10 mouse cellular contexts compared by ENCODE assay signal in genomic region chr11:121201436-121202198, GRCm38 (mm10). TPM values are rescaled to one million over a fixed set of nuclear protein-coding genes. Genes with fewer than 3 reads are reported as not detected.
DNase-seq lines count a peak whose midpoint lies in the region; ATAC-seq and TF ChIP-seq lines count a peak whose summit lies in the region.
"Had no signal": no experiment of that assay in that cellular context is flagged by ENCODE, and none has a peak within 500 bp of the region (broad histone marks: within the 10 kb centered on the region; RNA-seq: fewer than 3 reads in every experiment).

No protein-coding gene starts in this region.

- H3K27me3 ChIP-seq in hindbrain, embryonic 14.5 days (ENCODE audit: control insufficient read depth, insufficient read depth, low read length) = no peaks in the 10 kb centered on the region
- H3K27me3 ChIP-seq in hindbrain, embryonic 13.5 days = no peaks in the 10 kb centered on the region
- no peaks in the 10 kb centered on the region for H3K27me3 ChIP-seq in ES-Bruce4 (ENCODE audit: control insufficient read depth, insufficient read depth, low read length, poor library complexity, severe bottlenecking)
- H3K27me3 ChIP-seq in lung, embryonic 16.5 days (ENCODE audit: control insufficient read depth, insufficient read depth, low read depth, low read length) = no peaks in the 10 kb centered on the region
- H3K27me3 ChIP-seq: limb, embryonic 13.5 days; stomach, embryonic 15.5 days had no signal

- TF ChIP-seq EP300 in ES-Bruce4 (IDR thresholded peaks at IDR 0.05; ENCODE audit: insufficient read depth, low read depth, low read length) = no peak

- no peak overlapping the region for H3K4me3 ChIP-seq in hindbrain, embryonic 14.5 days (replicated peaks; ENCODE audit: low read length)
- no peak overlapping the region for H3K4me3 ChIP-seq in hindbrain, embryonic 13.5 days
- H3K4me3 ChIP-seq in ES-Bruce4 (ENCODE audit: low read depth, low read length) = no peak overlapping the region
- no peak overlapping the region for H3K4me3 ChIP-seq in lung, embryonic 16.5 days (ENCODE audit: low read length)
- H3K4me3 ChIP-seq: limb, embryonic 13.5 days; stomach, embryonic 15.5 days had no signal

- peak; percentile 57 for TF ChIP-seq CTCF in ES-Bruce4 (IDR thresholded peaks at IDR 0.05; ENCODE audit: low read depth, low read length)

- H3K27ac ChIP-seq in hindbrain, embryonic 14.5 days = no peak overlapping the region
- no peak overlapping the region for H3K27ac ChIP-seq in hindbrain, embryonic 13.5 days
- no peak overlapping the region for H3K27ac ChIP-seq in ES-Bruce4 (ENCODE audit: insufficient read depth, low read length)
- peak overlapping the region; percentile 17; the same call in 1 of the 2 replicates for H3K27ac ChIP-seq in lung, embryonic 16.5 days (ENCODE audit: low read length)
- H3K27ac ChIP-seq: limb, embryonic 13.5 days; stomach, embryonic 15.5 days had no signal

- H3K36me3 ChIP-seq in hindbrain, embryonic 14.5 days (replicated peaks; ENCODE audit: control insufficient read depth, insufficient read depth) = no peaks in the 10 kb centered on the region; the same call in 1 of the 2 replicates
- peaks cover 11% of the 10 kb centered on the region for H3K36me3 ChIP-seq in hindbrain, embryonic 13.5 days
- H3K36me3 ChIP-seq in ES-Bruce4 (ENCODE audit: control insufficient read depth, insufficient read depth, low read length, poor library complexity, severe bottlenecking) = no peaks in the 10 kb centered on the region
- H3K36me3 ChIP-seq in lung, embryonic 16.5 days (ENCODE audit: control insufficient read depth, insufficient read depth, low read length) = no peaks in the 10 kb centered on the region
- H3K36me3 ChIP-seq: stomach, embryonic 15.5 days had no signal

- peaks cover 12% of the 10 kb centered on the region; the same call in 1 of the 2 replicates for H3K4me1 ChIP-seq in hindbrain, embryonic 14.5 days (replicated peaks; ENCODE audit: control insufficient read depth, insufficient read depth, low read length)
- H3K4me1 ChIP-seq in hindbrain, embryonic 13.5 days (replicated peaks) = peaks cover 15% of the 10 kb centered on the region
- no peaks in the 10 kb centered on the region for H3K4me1 ChIP-seq in ES-Bruce4 (ENCODE audit: control insufficient read depth, insufficient read depth, low read length)
- H3K4me1 ChIP-seq in lung, embryonic 16.5 days (replicated peaks; ENCODE audit: control insufficient read depth, insufficient read depth, low read length) = peaks cover 22% of the 10 kb centered on the region

- no peak for ATAC-seq in hindbrain, embryonic 14.5 days (ENCODE audit: low FRiP score)
- no peak for ATAC-seq in hindbrain, embryonic 13.5 days (ENCODE audit: low FRiP score)
- no peak for ATAC-seq in lung, embryonic 16.5 days (ENCODE audit: low read depth)
- ATAC-seq in erythroblast, adult 5-6 weeks (replicated peaks; ENCODE audit: low FRiP score, poor library complexity, severe bottlenecking) = no peak

- H3K4me2 ChIP-seq in hindbrain, embryonic 14.5 days (replicated peaks) = no peak overlapping the region
- H3K4me2 ChIP-seq in hindbrain, embryonic 13.5 days = no peak overlapping the region
- no peak overlapping the region for H3K4me2 ChIP-seq in lung, embryonic 16.5 days (ENCODE audit: low read depth, low read length)
- H3K4me2 ChIP-seq: limb, embryonic 13.5 days; stomach, embryonic 15.5 days had no signal

- no peak for TF ChIP-seq POLR2A in ES-Bruce4 (IDR thresholded peaks at IDR 0.05; ENCODE audit: insufficient read depth, low read length)

- no peaks in the 10 kb centered on the region for H3K9me3 ChIP-seq in hindbrain, embryonic 14.5 days (ENCODE audit: control insufficient read depth, low read length)
- no peaks in the 10 kb centered on the region for H3K9me3 ChIP-seq in hindbrain, embryonic 13.5 days
- no peaks in the 10 kb centered on the region for H3K9me3 ChIP-seq in ES-Bruce4 (replicated peaks; ENCODE audit: control insufficient read depth, insufficient read depth, low read length, poor library complexity, severe bottlenecking)
- H3K9me3 ChIP-seq in lung, embryonic 16.5 days (ENCODE audit: control insufficient read depth, low read length) = no peaks in the 10 kb centered on the region
- H3K9me3 ChIP-seq: limb, embryonic 13.5 days; stomach, embryonic 15.5 days had no signal

- no peak overlapping the region for H3K9ac ChIP-seq in hindbrain, embryonic 14.5 days
- no peak overlapping the region for H3K9ac ChIP-seq in hindbrain, embryonic 13.5 days
- H3K9ac ChIP-seq in ES-Bruce4 (ENCODE audit: low read depth, poor library complexity, severe bottlenecking) = no peak overlapping the region
- no peak overlapping the region for H3K9ac ChIP-seq in lung, embryonic 16.5 days (ENCODE audit: low read length)
- H3K9ac ChIP-seq: limb, embryonic 13.5 days; stomach, embryonic 15.5 days had no signal

- peak; percentile 42 for DNase-seq in hindbrain, embryonic 14.5 days (ENCODE audit: low spot score)
- peak; percentile 28 for DNase-seq in 3134 (ENCODE audit: extremely low read depth, insufficient read length, low spot score)
- peak; percentile 52 for DNase-seq in embryo, embryonic 11 days
- no peak for DNase-seq in urinary bladder, adult 2 months (ENCODE audit: low spot score)

- WGBS in hindbrain, embryonic 14.5 days = 56% methylated on average over 11 of the region's 11 CpGs
- WGBS in hindbrain, embryonic 13.5 days = 62% methylated on average over 11 of the region's 11 CpGs
- WGBS in lung, embryonic 16.5 days = 22% methylated on average over 11 of the region's 11 CpGs

RNA-seq across cellular contexts. Expression of gene Hexdc, which starts 2.6 kb away (rescaled TPM):
- 23.2 and 27.5 TPM in 2 replicates for polyA plus RNA-seq in hindbrain, embryonic 14.5 days (2014; fragmentation: Nextera tagmentation; extraction: Ambion mirVana)
- polyA plus RNA-seq in hindbrain, embryonic 13.5 days (2015; fragmentation: Nextera tagmentation; extraction: Ambion mirVana) = 17.8 and 20.5 TPM in 2 replicates
- polyA plus RNA-seq in ES-Bruce4 (2011; ENCODE audit: insufficient read depth, insufficient read length, low read depth, missing spikeins) = 7.0 and 8.2 TPM in 2 replicates
- 7.1 and 8.9 TPM in 2 replicates for polyA plus RNA-seq in lung, embryonic 16.5 days (2015; fragmentation: Nextera tagmentation; extraction: Ambion mirVana)
- 0.84 and 6.9 TPM in 2 replicates for total RNA-seq in erythroblast, adult 5-6 weeks (2015; ENCODE audit: low replicate concordance)
- total RNA-seq in erythroblast, adult 5-6 weeks (2017; ENCODE audit: low replicate concordance) = 0.51 and 3.9 TPM in 2 replicates
- polyA plus RNA-seq in urinary bladder, adult 2 months (2012; rRNA removed) = 18.6 and 27.6 TPM in 2 replicates

RNA-seq across cellular contexts. Expression of gene Ogfod3, which starts 2.9 kb away (rescaled TPM):
- 30.3 and 31.1 TPM in 2 replicates for polyA plus RNA-seq in hindbrain, embryonic 14.5 days (2014; fragmentation: Nextera tagmentation; extraction: Ambion mirVana)
- 23.9 and 24.2 TPM in 2 replicates for polyA plus RNA-seq in hindbrain, embryonic 13.5 days (2015; fragmentation: Nextera tagmentation; extraction: Ambion mirVana)
- 8.5 and 8.8 TPM in 2 replicates for polyA plus RNA-seq in ES-Bruce4 (2011; ENCODE audit: insufficient read depth, insufficient read length, low read depth, missing spikeins)
- 24.5 and 27.8 TPM in 2 replicates for polyA plus RNA-seq in lung, embryonic 16.5 days (2015; fragmentation: Nextera tagmentation; extraction: Ambion mirVana)
- total RNA-seq in erythroblast, adult 5-6 weeks (2015; ENCODE audit: low replicate concordance) = 0.77 and 1.0 TPM in 2 replicates
- 2.6 TPM in 2 replicates for total RNA-seq in erythroblast, adult 5-6 weeks (2017; ENCODE audit: low replicate concordance)
- polyA plus RNA-seq in urinary bladder, adult 2 months (2012; rRNA removed) = 7.4 and 9.9 TPM in 2 replicates

RNA-seq across cellular contexts. Expression of gene Cybc1, which starts 27.5 kb away (rescaled TPM):
- polyA plus RNA-seq in hindbrain, embryonic 14.5 days (2014; fragmentation: Nextera tagmentation; extraction: Ambion mirVana) = 36.3 and 37.5 TPM in 2 replicates
- polyA plus RNA-seq in hindbrain, embryonic 13.5 days (2015; fragmentation: Nextera tagmentation; extraction: Ambion mirVana) = 39.3 and 42.2 TPM in 2 replicates
- 14.7 and 15.9 TPM in 2 replicates for polyA plus RNA-seq in ES-Bruce4 (2011; ENCODE audit: insufficient read depth, insufficient read length, low read depth, missing spikeins)
- polyA plus RNA-seq in lung, embryonic 16.5 days (2015; fragmentation: Nextera tagmentation; extraction: Ambion mirVana) = 37.4 and 42.5 TPM in 2 replicates
- 4.6 and 24.7 TPM in 2 replicates for total RNA-seq in erythroblast, adult 5-6 weeks (2015; ENCODE audit: low replicate concordance)
- total RNA-seq in erythroblast, adult 5-6 weeks (2017; ENCODE audit: low replicate concordance) = 16.6 and 16.9 TPM in 2 replicates
- 43.4 and 56.3 TPM in 2 replicates for polyA plus RNA-seq in urinary bladder, adult 2 months (2012; rRNA removed)

RNA-seq across cellular contexts. Expression of gene Narf, which starts 35.4 kb away (rescaled TPM):
- polyA plus RNA-seq in hindbrain, embryonic 14.5 days (2014; fragmentation: Nextera tagmentation; extraction: Ambion mirVana) = 79.6 and 86.0 TPM in 2 replicates
- polyA plus RNA-seq in hindbrain, embryonic 13.5 days (2015; fragmentation: Nextera tagmentation; extraction: Ambion mirVana) = 94.8 and 95.5 TPM in 2 replicates
- 16.0 and 20.3 TPM in 2 replicates for polyA plus RNA-seq in ES-Bruce4 (2011; ENCODE audit: insufficient read depth, insufficient read length, low read depth, missing spikeins)
- 53.6 and 55.8 TPM in 2 replicates for polyA plus RNA-seq in lung, embryonic 16.5 days (2015; fragmentation: Nextera tagmentation; extraction: Ambion mirVana)
- total RNA-seq in erythroblast, adult 5-6 weeks (2015; ENCODE audit: low replicate concordance) = 145 and 154 TPM in 2 replicates
- total RNA-seq in erythroblast, adult 5-6 weeks (2017; ENCODE audit: low replicate concordance) = 264 and 277 TPM in 2 replicates
- polyA plus RNA-seq in urinary bladder, adult 2 months (2012; rRNA removed) = 19.3 and 23.2 TPM in 2 replicates

RNA-seq across cellular contexts. Expression of gene Uts2r, which starts 41.5 kb away (rescaled TPM):
- polyA plus RNA-seq in hindbrain, embryonic 14.5 days (2014; fragmentation: Nextera tagmentation; extraction: Ambion mirVana) = 0.19 and 0.99 TPM in 2 replicates
- 0.19 and 0.30 TPM in 2 replicates for polyA plus RNA-seq in hindbrain, embryonic 13.5 days (2015; fragmentation: Nextera tagmentation; extraction: Ambion mirVana)
- not detected in 2 replicates for polyA plus RNA-seq in ES-Bruce4 (2011; ENCODE audit: insufficient read depth, insufficient read length, low read depth, missing spikeins)
- polyA plus RNA-seq in lung, embryonic 16.5 days (2015; fragmentation: Nextera tagmentation; extraction: Ambion mirVana) = not detected in 2 replicates
- total RNA-seq in erythroblast, adult 5-6 weeks (2015; ENCODE audit: low replicate concordance) = not detected in 2 replicates
- not detected in 2 replicates for total RNA-seq in erythroblast, adult 5-6 weeks (2017; ENCODE audit: low replicate concordance)
- polyA plus RNA-seq in urinary bladder, adult 2 months (2012; rRNA removed) = not detected in 2 replicates
- polyA plus RNA-seq: stomach, embryonic 15.5 days had no signal
